Mouse (Mus musculus): ENCODE data around the gene Selplg. TPM values are rescaled to one million over a fixed set of nuclear protein-coding genes. Genes with fewer than 3 reads are reported as not detected.
"Not testable (repeated sequence)": the region's sequence is repeated elsewhere in the genome, so short reads cannot be mapped to it uniquely, and the experiment has no call there.

The Selplg gene
- polyA plus RNA-seq, 1 experiment from 2014 or later: 7.4 TPM

- Histone ChIP-seq H3K4me2 (ENCODE audit: low read depth, low read length) (no peak overlapping the region), H3K27ac (ENCODE audit: low read length) (no peak overlapping the region), H3K9ac (ENCODE audit: low read length) (no peak overlapping the region), H3K27me3 (ENCODE audit: control insufficient read depth, insufficient read depth, low read depth, low read length) (no peaks in the 10 kb centered on the region; the same call in 1 of the 2 replicates), H3K36me3 (ENCODE audit: control insufficient read depth, insufficient read depth, low read length) (no peaks in the 10 kb centered on the region), H3K9me3 (ENCODE audit: control insufficient read depth, low read length) (no peaks in the 10 kb centered on the region), H3K4me1 (replicated peaks; ENCODE audit: control insufficient read depth, insufficient read depth, low read length) (no peaks in the 10 kb centered on the region), H3K4me3 (ENCODE audit: low read length) (no peak overlapping the region)
- WGBS: 81% methylated on average over 4 of the region's 4 CpGs
- no peak for ATAC-seq (ENCODE audit: low read depth)
These were observed 8.2 kb downstream of the Selplg start for GRCm38 (mm10) chr5:113824228-113824627.

DNA sequence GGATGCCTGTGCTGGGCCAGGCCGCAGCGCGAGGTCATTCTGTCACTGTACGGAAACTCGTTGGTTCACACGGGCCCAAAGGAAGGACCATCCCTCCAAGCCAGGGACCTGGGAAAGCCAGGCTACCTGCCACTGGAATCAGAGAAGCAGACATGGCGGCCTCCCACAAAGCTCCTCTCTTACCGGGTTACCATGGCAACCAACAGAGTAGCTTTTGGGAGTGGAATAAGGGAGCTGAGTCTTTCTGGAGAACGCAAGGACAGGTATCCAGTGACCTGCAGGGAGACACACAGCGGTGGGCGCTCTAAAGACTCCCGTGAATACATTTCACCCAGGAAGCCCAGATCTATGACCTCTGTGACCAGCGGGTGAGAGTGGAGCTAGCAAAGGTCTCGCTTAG is 13.9 kb downstream of the Selplg start:
- ATAC-seq (ENCODE audit: low read depth): no peak
- no peaks in the 10 kb centered on the region for H3K9me3 ChIP-seq (ENCODE audit: control insufficient read depth, low read length)
- 59% methylated on average over 14 of the region's 14 CpGs for WGBS
- no peaks in the 10 kb centered on the region; the same call in 1 of the 2 replicates for H3K27me3 ChIP-seq (ENCODE audit: control insufficient read depth, insufficient read depth, low read depth, low read length)
- H3K4me1 ChIP-seq (replicated peaks; ENCODE audit: control insufficient read depth, insufficient read depth, low read length): no peaks in the 10 kb centered on the region
- H3K27ac ChIP-seq (ENCODE audit: low read length): no peak overlapping the region
- H3K9ac ChIP-seq (ENCODE audit: low read length): no peak overlapping the region
- H3K4me2 ChIP-seq (ENCODE audit: low read depth, low read length): no peak overlapping the region
- no peak overlapping the region for H3K4me3 ChIP-seq (ENCODE audit: low read length)
- H3K36me3 ChIP-seq (ENCODE audit: control insufficient read depth, insufficient read depth, low read length): no peaks in the 10 kb centered on the region

- peak; percentile 59; the same call in 1 of the 2 replicates for ATAC-seq (ENCODE audit: low read depth)
- 11% methylated on average over 15 of the region's 15 CpGs for WGBS
- H3K9ac ChIP-seq (ENCODE audit: low read length): peak overlapping the region; percentile 32; the same call in 1 of the 2 replicates
These were observed 16.7 kb downstream of the Selplg start for GRCm38 (mm10) chr5:113815638-113816152.

GRCm38 (mm10) chr5:113815041-113815389 is 17.4 kb downstream of the Selplg start:
- WGBS: 51% methylated on average over 11 of the region's 11 CpGs
- Histone ChIP-seq H3K36me3 (ENCODE audit: control insufficient read depth, insufficient read depth, low read length) (no peaks in the 10 kb centered on the region), H3K27me3 (ENCODE audit: control insufficient read depth, insufficient read depth, low read depth, low read length) (no peaks in the 10 kb centered on the region; the same call in 1 of the 2 replicates), H3K9me3 (ENCODE audit: control insufficient read depth, low read length) (no peaks in the 10 kb centered on the region), H3K27ac (ENCODE audit: low read length) (no peak overlapping the region), H3K4me2 (ENCODE audit: low read depth, low read length) (no peak overlapping the region), H3K4me1 (replicated peaks; ENCODE audit: control insufficient read depth, insufficient read depth, low read length) (no peaks in the 10 kb centered on the region), H3K4me3 (ENCODE audit: low read length) (no peak overlapping the region), H3K9ac (ENCODE audit: low read length) (no peak overlapping the region)
- no peak for ATAC-seq (ENCODE audit: low read depth)

More at GRCm38 (mm10) chr5:113815638-113816152, 16.7 kb downstream of the Selplg start:
- no peaks in the 10 kb centered on the region; the same call in 1 of the 2 replicates for H3K27me3 ChIP-seq (ENCODE audit: control insufficient read depth, insufficient read depth, low read depth, low read length)
- no peak overlapping the region for H3K4me2 ChIP-seq (ENCODE audit: low read depth, low read length)
- H3K36me3 ChIP-seq (ENCODE audit: control insufficient read depth, insufficient read depth, low read length): no peaks in the 10 kb centered on the region
- H3K9me3 ChIP-seq (ENCODE audit: control insufficient read depth, low read length): no peaks in the 10 kb centered on the region
- H3K27ac ChIP-seq (ENCODE audit: low read length): no peak overlapping the region
- no peaks in the 10 kb centered on the region for H3K4me1 ChIP-seq (replicated peaks; ENCODE audit: control insufficient read depth, insufficient read depth, low read length)
- no peak overlapping the region for H3K4me3 ChIP-seq (ENCODE audit: low read length)

DNA sequence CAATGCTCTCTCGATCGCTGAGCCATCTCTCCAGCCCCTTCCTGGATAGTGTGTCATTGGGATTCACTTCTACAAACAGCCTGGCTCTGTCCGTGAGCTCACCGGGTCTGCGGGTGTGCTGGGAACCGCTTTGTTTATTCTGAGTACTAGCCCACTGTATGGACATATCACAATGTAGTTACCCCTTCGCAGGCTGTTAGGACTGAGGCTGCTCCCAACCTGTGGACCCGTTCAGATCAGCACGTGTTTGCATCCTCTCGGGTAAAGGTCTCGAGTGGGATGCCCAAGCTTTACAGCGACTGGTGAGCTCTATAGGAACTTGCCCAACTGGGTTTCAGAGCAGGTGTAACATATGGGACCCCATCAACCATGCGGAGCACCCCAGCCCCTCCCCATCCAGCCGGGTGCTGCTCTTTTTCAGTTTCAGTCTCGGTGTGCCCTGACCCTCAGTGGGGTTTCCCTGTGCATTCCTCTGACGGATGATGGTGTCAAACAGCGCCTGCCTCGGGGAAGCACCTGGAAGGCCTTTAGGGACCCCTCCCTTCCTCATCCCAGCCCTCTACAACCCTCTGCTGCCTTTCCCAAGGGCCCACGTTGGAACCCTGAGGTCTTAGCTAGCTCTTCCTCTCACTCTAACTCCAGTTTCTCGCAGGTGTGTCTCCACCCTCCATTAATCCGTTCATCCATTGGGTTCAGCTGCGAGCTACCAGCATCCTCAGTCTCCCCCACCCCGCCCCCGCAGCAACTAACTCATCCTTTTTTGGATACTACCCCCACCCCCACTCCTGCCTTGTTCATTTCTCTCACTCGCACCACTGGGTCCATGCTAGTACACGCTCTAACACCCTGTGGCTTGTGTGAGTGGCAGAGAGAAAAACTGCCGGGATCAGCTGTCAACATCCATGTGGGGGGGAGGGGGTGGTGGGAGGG is 18.1 kb downstream of the Selplg start:
- no peak overlapping the region for H3K4me3 ChIP-seq (ENCODE audit: low read length)
- ATAC-seq (ENCODE audit: low read depth): 0 out of 2 replicates have a peak, but pooled peaks have one; percentile 23
- no peaks in the 10 kb centered on the region for H3K4me1 ChIP-seq (replicated peaks; ENCODE audit: control insufficient read depth, insufficient read depth, low read length)
- no peaks in the 10 kb centered on the region; the same call in 1 of the 2 replicates for H3K27me3 ChIP-seq (ENCODE audit: control insufficient read depth, insufficient read depth, low read depth, low read length)
- H3K36me3 ChIP-seq (ENCODE audit: control insufficient read depth, insufficient read depth, low read length): no peaks in the 10 kb centered on the region
- H3K9ac ChIP-seq (ENCODE audit: low read length): no peak overlapping the region
- H3K27ac ChIP-seq (ENCODE audit: low read length): no peak overlapping the region
- no peak overlapping the region for H3K4me2 ChIP-seq (ENCODE audit: low read depth, low read length)
- 30% methylated on average over 27 of the region's 27 CpGs for WGBS
- no peaks in the 10 kb centered on the region for H3K9me3 ChIP-seq (ENCODE audit: control insufficient read depth, low read length)

DNA sequence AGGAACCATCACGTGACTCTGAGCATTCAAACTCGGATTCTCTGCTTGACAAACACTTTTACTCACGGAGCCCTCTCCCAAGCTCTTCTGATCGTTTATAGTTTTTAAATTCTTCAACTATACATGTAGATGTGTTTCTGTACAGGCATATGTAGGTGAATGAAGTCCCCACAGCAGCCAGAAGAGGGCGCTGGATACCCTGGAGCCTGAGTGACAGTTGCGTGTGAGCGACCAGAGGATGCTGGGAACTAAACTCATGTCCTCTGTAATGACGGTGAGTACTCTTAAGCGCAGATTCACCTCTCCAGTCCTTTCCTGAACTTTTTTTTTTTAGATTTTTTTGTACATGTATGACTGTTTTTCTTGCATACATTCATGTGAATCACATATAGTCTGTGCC is 18.8 kb downstream of the Selplg start:
- Histone ChIP-seq H3K36me3 (ENCODE audit: control insufficient read depth, insufficient read depth, low read length) (no peaks in the 10 kb centered on the region), H3K9ac (ENCODE audit: low read length) (no peak overlapping the region), H3K9me3 (ENCODE audit: control insufficient read depth, low read length) (no peaks in the 10 kb centered on the region), H3K4me1 (replicated peaks; ENCODE audit: control insufficient read depth, insufficient read depth, low read length) (no peaks in the 10 kb centered on the region), H3K27me3 (ENCODE audit: control insufficient read depth, insufficient read depth, low read depth, low read length) (no peaks in the 10 kb centered on the region; the same call in 1 of the 2 replicates), H3K4me2 (ENCODE audit: low read depth, low read length) (no peak overlapping the region), H3K4me3 (ENCODE audit: low read length) (no peak overlapping the region), H3K27ac (ENCODE audit: low read length) (no peak overlapping the region)
- no peak for ATAC-seq (ENCODE audit: low read depth)
- 18% methylated on average over 9 of the region's 9 CpGs for WGBS

DNA sequence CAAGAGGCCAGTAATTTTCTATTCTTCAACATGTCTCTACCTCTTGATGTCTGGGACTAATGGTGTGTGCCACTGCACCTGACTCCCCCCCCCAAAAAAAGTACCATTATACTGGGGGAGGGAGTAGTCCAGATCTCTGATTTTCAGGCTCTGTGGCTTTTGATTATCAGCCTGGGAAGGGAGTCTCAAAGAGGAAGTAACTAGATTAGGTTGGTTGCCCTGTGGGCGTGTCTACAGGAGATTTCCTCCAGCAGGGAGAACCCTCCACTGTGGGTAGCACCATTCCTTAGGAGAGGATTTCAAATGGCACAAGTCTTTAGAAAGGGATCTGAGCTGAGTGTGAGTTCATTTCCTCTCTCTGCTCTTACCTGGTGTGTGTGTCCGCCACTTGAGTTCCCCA is 19.8 kb downstream of the Selplg start:
- Histone ChIP-seq H3K9me3 (ENCODE audit: control insufficient read depth, low read length) (no peaks in the 10 kb centered on the region), H3K4me1 (replicated peaks; ENCODE audit: control insufficient read depth, insufficient read depth, low read length) (peaks cover 8% of the 10 kb centered on the region), H3K27me3 (ENCODE audit: control insufficient read depth, insufficient read depth, low read depth, low read length) (no peaks in the 10 kb centered on the region; the same call in 1 of the 2 replicates), H3K4me2 (ENCODE audit: low read depth, low read length) (no peak overlapping the region), H3K27ac (ENCODE audit: low read length) (no peak overlapping the region), H3K4me3 (ENCODE audit: low read length) (no peak overlapping the region), H3K9ac (ENCODE audit: low read length) (no peak overlapping the region), H3K36me3 (ENCODE audit: control insufficient read depth, insufficient read depth, low read length) (no peaks in the 10 kb centered on the region)
- 86% methylated on average over 2 of the region's 2 CpGs for WGBS
- no peak for ATAC-seq (ENCODE audit: low read depth)

DNA sequence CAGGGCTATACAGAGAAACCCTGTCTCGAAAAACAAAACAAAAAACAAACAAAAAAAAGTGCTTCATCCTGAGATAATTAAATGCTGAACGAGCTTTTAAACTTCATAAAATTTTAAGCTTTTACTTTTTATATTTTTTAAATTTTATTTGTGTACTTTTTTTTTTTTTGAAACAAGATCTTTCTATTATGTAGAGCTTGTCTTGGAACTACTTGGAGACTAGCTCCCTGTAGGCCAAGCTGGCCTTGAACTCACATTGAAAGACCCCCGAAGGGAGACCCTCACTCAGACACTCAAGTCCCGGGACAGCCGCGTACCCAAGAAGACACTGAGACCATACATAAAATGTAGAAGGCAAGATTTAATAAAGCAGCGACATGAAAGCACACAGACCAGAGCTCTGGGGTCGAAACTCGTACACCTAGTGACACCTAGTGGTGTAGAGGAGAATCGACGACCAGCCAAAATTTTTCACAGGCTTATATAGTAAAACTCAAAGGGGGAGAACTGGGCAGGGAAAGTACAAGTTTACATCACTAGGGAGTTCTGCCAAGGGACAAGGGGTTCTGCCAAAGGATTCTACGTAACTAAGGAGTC is 20.5 kb downstream of the Selplg start:
- not testable (repeated sequence) for H3K27ac ChIP-seq (ENCODE audit: low read length); H3K4me2 ChIP-seq (ENCODE audit: low read depth, low read length); H3K9ac ChIP-seq (ENCODE audit: low read length); H3K9me3 ChIP-seq (ENCODE audit: control insufficient read depth, low read length); H3K4me3 ChIP-seq (ENCODE audit: low read length); H3K36me3 ChIP-seq (ENCODE audit: control insufficient read depth, insufficient read depth, low read length); H3K27me3 ChIP-seq (ENCODE audit: control insufficient read depth, insufficient read depth, low read depth, low read length); ATAC-seq (ENCODE audit: low read depth)
- 20% methylated on average over 11 of the region's 12 CpGs for WGBS
- peaks cover 13% of the 10 kb centered on the region for H3K4me1 ChIP-seq (replicated peaks; ENCODE audit: control insufficient read depth, insufficient read depth, low read length)

GRCm38 (mm10) chr5:113810111-113810510 is 22.3 kb downstream of the Selplg start:
- Histone ChIP-seq H3K27ac (ENCODE audit: low read length) (no peak overlapping the region), H3K9me3 (ENCODE audit: control insufficient read depth, low read length) (no peaks in the 10 kb centered on the region), H3K9ac (ENCODE audit: low read length) (no peak overlapping the region), H3K36me3 (ENCODE audit: control insufficient read depth, insufficient read depth, low read length) (no peaks in the 10 kb centered on the region), H3K4me2 (ENCODE audit: low read depth, low read length) (no peak overlapping the region), H3K4me1 (replicated peaks; ENCODE audit: control insufficient read depth, insufficient read depth, low read length) (peaks cover 19% of the 10 kb centered on the region), H3K4me3 (ENCODE audit: low read length) (no peak overlapping the region), H3K27me3 (ENCODE audit: control insufficient read depth, insufficient read depth, low read depth, low read length) (no peaks in the 10 kb centered on the region)
- ATAC-seq (ENCODE audit: low read depth): no peak
- 82% methylated on average over 3 of the region's 4 CpGs for WGBS
